In genomic region chr13:100754186-100754585, GRCm38 (mm10) we compare ENCODE assay signal across 32 mouse cellular contexts. TPM values are rescaled to one million over a fixed set of nuclear protein-coding genes. Genes with fewer than 3 reads are reported as not detected.
"Had no signal": no experiment of that assay in that cellular context is flagged by ENCODE, and none has a peak within 500 bp of the region (broad histone marks: within the 10 kb centered on the region; RNA-seq: fewer than 3 reads in every experiment).

No protein-coding gene starts in this region.

- DNase-seq: left cerebral cortex, postnatal 4 days; liver; liver, embryonic 13.5 days; liver, postnatal 0 days; lung, adult 18-20 months; lung, adult 2 months; lung, embryonic 14.5 days; lung, postnatal 10 days; lung, postnatal 14 days; lung, postnatal 36 days; lung, postnatal 4 days; midbrain, embryonic 14.5 days had no signal

- H3K9ac ChIP-seq: limb, embryonic 12.5 days; limb, embryonic 13.5 days; limb, embryonic 15.5 days; liver, embryonic 12.5 days; liver, embryonic 13.5 days; liver, embryonic 14.5 days; liver, embryonic 15.5 days; liver, postnatal 0 days; lung, embryonic 14.5 days; lung, embryonic 15.5 days; midbrain, embryonic 12.5 days; midbrain, embryonic 15.5 days; neural tube, embryonic 12.5 days had no signal

- H3K27ac ChIP-seq: left cerebral cortex, adult 2 months; limb, embryonic 10.5 days; limb, embryonic 12.5 days; limb, embryonic 13.5 days; limb, embryonic 15.5 days; liver, embryonic 12.5 days; liver, embryonic 13.5 days; liver, embryonic 14.5 days; liver, embryonic 15.5 days; lung, embryonic 15.5 days; macrophage; midbrain, embryonic 10.5 days; midbrain, embryonic 12.5 days; midbrain, embryonic 15.5 days; neural tube, embryonic 12.5 days had no signal

- H3K4me2 ChIP-seq: limb, embryonic 12.5 days; limb, embryonic 13.5 days; limb, embryonic 15.5 days; liver, embryonic 11.5 days; liver, embryonic 12.5 days; liver, embryonic 13.5 days; liver, embryonic 15.5 days; lung, embryonic 14.5 days; lung, embryonic 15.5 days; midbrain, embryonic 12.5 days; midbrain, embryonic 15.5 days; neural tube, embryonic 12.5 days had no signal

- H3K9me3 ChIP-seq: limb, embryonic 10.5 days; limb, embryonic 12.5 days; limb, embryonic 13.5 days; limb, embryonic 15.5 days; liver, embryonic 12.5 days; liver, embryonic 13.5 days; liver, embryonic 15.5 days; lung, embryonic 15.5 days; midbrain, embryonic 10.5 days; midbrain, embryonic 12.5 days; midbrain, embryonic 15.5 days; neural tube, embryonic 12.5 days had no signal

- H3K4me3 ChIP-seq: left cerebral cortex, adult 2 months; limb, embryonic 10.5 days; limb, embryonic 12.5 days; limb, embryonic 13.5 days; limb, embryonic 15.5 days; liver, embryonic 12.5 days; liver, embryonic 13.5 days; liver, embryonic 15.5 days; lung, embryonic 15.5 days; megakaryocyte, embryonic 14.5 days; midbrain, embryonic 10.5 days; midbrain, embryonic 12.5 days; midbrain, embryonic 15.5 days; myocyte; neural tube, embryonic 12.5 days had no signal

- H3K4me1 ChIP-seq: limb, embryonic 10.5 days; limb, embryonic 12.5 days; limb, embryonic 13.5 days; limb, embryonic 15.5 days; lung, embryonic 15.5 days; midbrain, embryonic 10.5 days; midbrain, embryonic 12.5 days; midbrain, embryonic 15.5 days; neural tube, embryonic 12.5 days had no signal

- H3K36me3 ChIP-seq: limb, embryonic 15.5 days; lung, embryonic 15.5 days; midbrain, embryonic 15.5 days; neural tube, embryonic 12.5 days had no signal

- ATAC-seq: liver, embryonic 12.5 days; liver, postnatal 0 days; lung, postnatal 0 days; midbrain, embryonic 15.5 days; midbrain, embryonic 16.5 days had no signal

- H3K27me3 ChIP-seq: limb, embryonic 12.5 days; limb, embryonic 13.5 days; limb, embryonic 15.5 days; liver, embryonic 12.5 days; liver, embryonic 13.5 days; liver, embryonic 15.5 days; lung, embryonic 15.5 days; megakaryocyte, embryonic 14.5 days; midbrain, embryonic 12.5 days; midbrain, embryonic 15.5 days; neural tube, embryonic 12.5 days had no signal

RNA-seq across cellular contexts. Expression of gene Cenph, which starts 21.5 kb away (rescaled TPM):
- total RNA-seq: liver, adult 2 months had no signal
